Mouse (Mus musculus) cortical plate, adult 2 months (tissue): ENCODE measurements around the gene Pola2.

Experiments used
- CTCF ChIP-seq: fragments of 200-500 bp; IDR thresholded peaks from 2 replicates; pipeline ENCODE4 v1.5.1; 2011; ENCODE audit warnings: mild to moderate bottlenecking, control low read depth, low read length; ENCODE audit not compliant: insufficient read depth; ENCODE audit errors: extremely low read depth
- POLR2A ChIP-seq: fragments of 200-500 bp; IDR thresholded peaks from 2 replicates; pipeline ENCODE4 v1.6.1; 2011; ENCODE audit warnings: mild to moderate bottlenecking, low read length, control low read depth; ENCODE audit not compliant: insufficient read depth; ENCODE audit errors: extremely low read depth

DNA sequence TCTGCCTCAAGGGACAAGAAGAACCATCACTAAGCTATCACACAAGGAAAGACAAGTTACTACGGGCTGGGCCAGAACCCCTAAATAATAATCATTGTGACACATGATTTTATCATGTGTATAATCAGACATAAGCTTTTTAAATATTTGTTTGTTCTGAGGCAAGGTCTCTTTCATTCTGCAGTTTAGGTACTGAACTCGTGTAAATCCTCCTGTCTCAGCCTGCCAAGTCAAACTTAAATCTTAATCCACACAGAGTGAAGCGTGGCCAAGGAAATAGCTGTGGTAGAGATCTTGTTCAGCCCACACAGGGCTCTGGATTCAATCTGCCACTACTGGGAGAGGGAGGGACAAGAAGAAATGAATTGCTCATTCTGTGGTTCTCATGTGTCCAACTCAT lies 56.7 kb downstream of the Pola2 start:
- TF ChIP-seq CTCF, result no peak
- no peak for TF ChIP-seq POLR2A
